Mouse (Mus musculus): ENCODE results near the gene Tmem72. TPM values are rescaled to one million over a fixed set of nuclear protein-coding genes. Genes with fewer than 3 reads are reported as not detected.

Tmem72 gene
- polyA plus RNA-seq, 1 experiment: not detected

GRCm38 (mm10) chr6:116663364-116663763, 53.3 kb downstream of the Tmem72 start:
- TF ChIP-seq CTCF (IDR thresholded peaks at IDR 0.05; ENCODE audit: borderline replicate concordance, insufficient read depth, low read length) (no peak), POLR2A (IDR thresholded peaks at IDR 0.05; ENCODE audit: low read depth, low read length) (no peak)
- Histone ChIP-seq H3K27ac (ENCODE audit: insufficient read depth, low read length) (no peak overlapping the region), H3K4me3 (ENCODE audit: insufficient read depth, low read length) (no peak overlapping the region), H3K4me1 (ENCODE audit: control insufficient read depth, insufficient read depth, low read length) (no peaks in the 10 kb centered on the region)

- Histone ChIP-seq H3K4me1 (ENCODE audit: control insufficient read depth, insufficient read depth, low read length) (no peaks in the 10 kb centered on the region), H3K27ac (ENCODE audit: insufficient read depth, low read length) (no peak overlapping the region), H3K4me3 (ENCODE audit: insufficient read depth, low read length) (no peak overlapping the region)
- TF ChIP-seq POLR2A (IDR thresholded peaks at IDR 0.05; ENCODE audit: low read depth, low read length): no peak
- no peak for TF ChIP-seq CTCF (IDR thresholded peaks at IDR 0.05; ENCODE audit: borderline replicate concordance, insufficient read depth, low read length)
Measured at GRCm38 (mm10) chr6:116653684-116654454, 62.8 kb downstream of the Tmem72 start.

GRCm38 (mm10) chr6:116653191-116653590, 63.5 kb downstream of the Tmem72 start:
- Histone ChIP-seq H3K4me1 (ENCODE audit: control insufficient read depth, insufficient read depth, low read length) (no peaks in the 10 kb centered on the region), H3K4me3 (ENCODE audit: insufficient read depth, low read length) (no peak overlapping the region), H3K27ac (ENCODE audit: insufficient read depth, low read length) (no peak overlapping the region)
- TF ChIP-seq CTCF (IDR thresholded peaks at IDR 0.05; ENCODE audit: borderline replicate concordance, insufficient read depth, low read length): no peak
- TF ChIP-seq POLR2A (IDR thresholded peaks at IDR 0.05; ENCODE audit: low read depth, low read length): no peak

- TF ChIP-seq CTCF (IDR thresholded peaks at IDR 0.05; ENCODE audit: borderline replicate concordance, insufficient read depth, low read length) (no peak), POLR2A (IDR thresholded peaks at IDR 0.05; ENCODE audit: low read depth, low read length) (no peak)
- H3K27ac ChIP-seq (ENCODE audit: insufficient read depth, low read length): no peak overlapping the region
- H3K4me3 ChIP-seq (ENCODE audit: insufficient read depth, low read length): no peak overlapping the region
- no peaks in the 10 kb centered on the region for H3K4me1 ChIP-seq (ENCODE audit: control insufficient read depth, insufficient read depth, low read length)
Measured at GRCm38 (mm10) chr6:116651437-116652118, 65.1 kb downstream of the Tmem72 start.

- Histone ChIP-seq H3K4me1 (ENCODE audit: control insufficient read depth, insufficient read depth, low read length) (no peaks in the 10 kb centered on the region), H3K4me3 (ENCODE audit: insufficient read depth, low read length) (no peak within 1 kb of the TSS), H3K27ac (ENCODE audit: insufficient read depth, low read length) (no peak within 1 kb of the TSS)
- no peak for TF ChIP-seq POLR2A (IDR thresholded peaks at IDR 0.05; ENCODE audit: low read depth, low read length)
- no peak for TF ChIP-seq CTCF (IDR thresholded peaks at IDR 0.05; ENCODE audit: borderline replicate concordance, insufficient read depth, low read length)
Measured at GRCm38 (mm10) chr6:116650406-116650805, 66.3 kb downstream of the Tmem72 start, which contains the start of gene Depp1. TSS of gene Depp1 (plus strand) at chr6:116650609.

- Histone ChIP-seq H3K4me1 (ENCODE audit: control insufficient read depth, insufficient read depth, low read length) (no peaks in the 10 kb centered on the region), H3K4me3 (ENCODE audit: insufficient read depth, low read length) (no peak overlapping the region), H3K27ac (ENCODE audit: insufficient read depth, low read length) (no peak overlapping the region)
- TF ChIP-seq CTCF (IDR thresholded peaks at IDR 0.05; ENCODE audit: borderline replicate concordance, insufficient read depth, low read length) (no peak), POLR2A (IDR thresholded peaks at IDR 0.05; ENCODE audit: low read depth, low read length) (no peak)
Measured at GRCm38 (mm10) chr6:116649811-116650210, 66.9 kb downstream of the Tmem72 start.

GRCm38 (mm10) chr6:116647763-116648162, 69.0 kb downstream of the Tmem72 start:
- no peak overlapping the region for H3K4me3 ChIP-seq (ENCODE audit: insufficient read depth, low read length)
- H3K27ac ChIP-seq (ENCODE audit: insufficient read depth, low read length): no peak overlapping the region
- TF ChIP-seq CTCF (IDR thresholded peaks at IDR 0.05; ENCODE audit: borderline replicate concordance, insufficient read depth, low read length) (no peak), POLR2A (IDR thresholded peaks at IDR 0.05; ENCODE audit: low read depth, low read length) (no peak)
- peaks cover 3% of the 10 kb centered on the region; the same call in 1 of the 2 replicates for H3K4me1 ChIP-seq (ENCODE audit: control insufficient read depth, insufficient read depth, low read length)

GRCm38 (mm10) chr6:116644335-116644734, 72.4 kb downstream of the Tmem72 start:
- H3K4me1 ChIP-seq (ENCODE audit: control insufficient read depth, insufficient read depth, low read length): peaks cover 3% of the 10 kb centered on the region
- TF ChIP-seq CTCF (IDR thresholded peaks at IDR 0.05; ENCODE audit: borderline replicate concordance, insufficient read depth, low read length) (no peak), POLR2A (IDR thresholded peaks at IDR 0.05; ENCODE audit: low read depth, low read length) (no peak)
- H3K4me3 ChIP-seq (ENCODE audit: insufficient read depth, low read length): no peak overlapping the region
- H3K27ac ChIP-seq (ENCODE audit: insufficient read depth, low read length): no peak overlapping the region

- no peak overlapping the region for H3K27ac ChIP-seq (ENCODE audit: insufficient read depth, low read length)
- H3K4me1 ChIP-seq (ENCODE audit: control insufficient read depth, insufficient read depth, low read length): peaks cover 3% of the 10 kb centered on the region
- H3K4me3 ChIP-seq (ENCODE audit: insufficient read depth, low read length): no peak overlapping the region
- TF ChIP-seq CTCF (IDR thresholded peaks at IDR 0.05; ENCODE audit: borderline replicate concordance, insufficient read depth, low read length): no peak
- TF ChIP-seq POLR2A (IDR thresholded peaks at IDR 0.05; ENCODE audit: low read depth, low read length): no peak
Measured at GRCm38 (mm10) chr6:116643881-116644280, 72.8 kb downstream of the Tmem72 start.

- TF ChIP-seq CTCF (IDR thresholded peaks at IDR 0.05; ENCODE audit: borderline replicate concordance, insufficient read depth, low read length) (no peak), POLR2A (IDR thresholded peaks at IDR 0.05; ENCODE audit: low read depth, low read length) (no peak)
- no peak overlapping the region for H3K4me3 ChIP-seq (ENCODE audit: insufficient read depth, low read length)
- H3K4me1 ChIP-seq (ENCODE audit: control insufficient read depth, insufficient read depth, low read length): peaks cover 3% of the 10 kb centered on the region
- no peak overlapping the region for H3K27ac ChIP-seq (ENCODE audit: insufficient read depth, low read length)
Measured at GRCm38 (mm10) chr6:116642942-116643341, 73.8 kb downstream of the Tmem72 start.
